Mouse (Mus musculus): ENCODE data around the gene Pdyn.

Pdyn gene

DNA sequence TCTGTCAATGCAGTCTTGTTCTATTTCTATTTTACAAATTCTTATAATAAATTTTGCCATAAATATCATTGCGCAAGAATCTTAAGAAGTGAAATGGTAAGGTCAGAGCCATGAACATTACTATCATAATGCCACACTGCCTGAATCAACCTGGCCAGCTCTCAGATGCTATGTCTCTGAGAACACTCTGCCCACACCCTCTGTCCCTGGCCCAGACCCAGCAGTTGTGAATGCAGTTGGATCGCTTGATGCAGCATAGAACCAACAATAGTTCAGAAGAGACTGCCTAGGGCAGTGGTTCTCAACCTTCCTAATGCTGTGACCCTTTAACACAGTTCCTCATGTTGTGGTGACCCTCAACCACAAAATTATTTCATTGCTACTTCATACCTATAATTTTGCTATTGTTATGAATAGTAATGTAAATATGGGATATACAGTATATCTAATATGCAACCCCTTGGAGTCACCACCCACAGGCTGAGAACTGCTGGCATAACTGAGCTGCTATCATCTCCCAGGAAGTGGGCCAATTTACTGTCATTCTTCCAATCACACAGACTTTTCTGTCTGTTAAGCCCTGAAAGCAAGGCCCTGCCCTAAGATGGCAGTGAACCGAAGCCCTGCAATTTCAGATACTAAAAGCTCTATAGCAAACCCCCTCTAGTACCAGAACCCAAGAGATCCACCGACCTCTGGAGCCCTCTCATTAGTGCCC lies 45.3 kb downstream of the Pdyn start:
- DNase-seq: no peak

DNA sequence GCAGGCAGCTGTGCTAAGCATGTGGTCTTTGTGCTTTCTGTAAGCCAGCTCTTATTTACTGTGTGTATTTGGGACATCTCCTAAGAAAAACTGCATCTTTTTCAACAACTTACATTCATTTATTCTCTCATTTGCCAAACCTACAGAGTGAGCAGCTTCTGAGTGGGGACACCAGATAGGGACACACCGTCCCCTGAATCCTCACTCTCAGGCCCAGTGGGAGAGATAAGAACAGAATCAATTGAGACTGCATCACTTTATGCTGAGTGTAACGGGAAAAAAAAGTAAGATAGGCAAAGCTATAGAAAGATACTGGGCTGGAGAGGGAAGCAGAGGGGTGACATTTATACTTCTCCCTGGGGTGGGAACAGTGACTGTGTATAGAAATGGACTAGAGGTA lies 46.0 kb downstream of the Pdyn start:
- DNase-seq: no peak

DNA sequence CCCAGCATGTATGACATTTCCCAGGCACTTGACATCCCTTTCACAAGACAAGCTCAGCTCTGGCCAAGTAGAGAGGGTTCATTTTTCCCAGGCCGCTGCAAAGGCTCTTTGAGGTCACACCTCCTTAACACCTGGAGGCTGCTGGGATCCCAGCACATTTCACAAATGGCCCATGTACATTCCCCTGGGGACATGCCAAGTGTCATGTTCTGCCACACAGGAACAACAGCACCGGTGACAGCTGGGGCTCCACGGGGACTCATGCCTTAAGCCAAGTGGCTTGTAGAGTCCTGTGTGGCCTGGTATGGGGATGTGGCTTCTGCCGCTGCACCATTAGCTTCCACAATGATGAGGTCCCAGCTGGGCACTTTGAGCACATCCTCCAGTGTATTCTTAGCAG lies 47.0 kb downstream of the Pdyn start:
- no peak for DNase-seq
